Mouse (Mus musculus) stomach, embryonic 15.5 days (tissue): ENCODE measurements at regions not wholly inside any gene's neighbourhood (a gene's known extent, or its start where the extent isn't known, plus 50 kb on each side); places are given as distances from the start of the nearest gene placed in this dataset.

ENCODE experiments used
- ATAC-seq: fragments of 200-750 bp; cut with Nextera tagmentation; 2 replicates; pipeline ENCODE4 v1.8.0; 2017; ENCODE audit warnings: low read depth, moderate number of reproducible peaks, moderate TSS enrichment; ENCODE audit not compliant: insufficient read depth, low FRiP score
- H3K27ac ChIP-seq: fragments of 300-500 bp; sonication (generic); 2 replicates; pipeline ENCODE4 v1.5.1; 2015; ENCODE audit warnings: mild to moderate bottlenecking, inconsistent platforms
- H3K27me3 ChIP-seq: fragments of 300-500 bp; sonication (generic); replicated peaks from 2 replicates; pipeline ENCODE4 v1.6.1; 2015; ENCODE audit warnings: inconsistent platforms
- H3K36me3 ChIP-seq: fragments of 300-500 bp; sonication (generic); 2 replicates; pipeline ENCODE4 v1.6.1; 2015; ENCODE audit warnings: inconsistent platforms
- H3K4me1 ChIP-seq: fragments of 300-500 bp; sonication (generic); 2 replicates; pipeline ENCODE4 v1.6.1; 2015; ENCODE audit warnings: inconsistent platforms
- H3K4me2 ChIP-seq: fragments of 300-500 bp; sonication (generic); 2 replicates; pipeline ENCODE4 v1.6.1; 2015; ENCODE audit warnings: mild to moderate bottlenecking, inconsistent platforms
- H3K4me3 ChIP-seq: fragments of 300-500 bp; sonication (generic); replicated peaks from 2 replicates; pipeline ENCODE4 v1.5.1; 2015; ENCODE audit warnings: inconsistent platforms
- H3K9ac ChIP-seq: fragments of 300-500 bp; sonication (generic); 2 replicates; pipeline ENCODE4 v1.6.1; 2015; ENCODE audit warnings: inconsistent platforms
- H3K9me3 ChIP-seq: fragments of 300-500 bp; sonication (generic); 2 replicates; pipeline ENCODE4 v1.6.1; 2016; ENCODE audit warnings: inconsistent platforms
- WGBS: fragments of 180-500 bp; shearing (Covaris S2); methylation state at CpG from one replicate; pipeline ENCODE4 v1.1.7; 2015; 5-methylcytosine and 5-hydroxymethylcytosine counted together

GRCm38 (mm10) chr19:54555351-54555750 is 511.4 kb downstream of the Adra2a start:
- no peaks in the 10 kb centered on the region for H3K4me1 ChIP-seq

GRCm38 (mm10) chr19:54557984-54558383 is 514.0 kb downstream of the Adra2a start:
- H3K9ac ChIP-seq, result no peak overlapping the region
- H3K27me3 ChIP-seq, result no peaks in the 10 kb centered on the region
- no peaks in the 10 kb centered on the region for H3K36me3 ChIP-seq
- WGBS, result 90% methylated on average over 3 of the region's 3 CpGs
- ATAC-seq, result no peak
- H3K27ac ChIP-seq, result no peak overlapping the region
- no peaks in the 10 kb centered on the region for H3K9me3 ChIP-seq
- H3K4me2 ChIP-seq, result no peak overlapping the region
- no peaks in the 10 kb centered on the region for H3K4me1 ChIP-seq
- H3K4me3 ChIP-seq, result no peak overlapping the region

More at GRCm38 (mm10) chr19:54555351-54555750, 511.4 kb downstream of the Adra2a start:
- 88% methylated on average over 3 of the region's 3 CpGs for WGBS
- Histone ChIP-seq H3K4me2 (no peak overlapping the region), H3K27me3 (no peaks in the 10 kb centered on the region), H3K4me3 (no peak overlapping the region), H3K9me3 (no peaks in the 10 kb centered on the region), H3K9ac (no peak overlapping the region), H3K27ac (no peak overlapping the region), H3K36me3 (no peaks in the 10 kb centered on the region)
- no peak for ATAC-seq

GRCm38 (mm10) chr19:54583574-54583973 is 539.6 kb downstream of the Adra2a start:
- no peaks in the 10 kb centered on the region for H3K4me1 ChIP-seq
- H3K27me3 ChIP-seq, result no peaks in the 10 kb centered on the region
- WGBS, result 78% methylated on average over 2 of the region's 2 CpGs
- no peaks in the 10 kb centered on the region for H3K36me3 ChIP-seq
- ATAC-seq, result no peak
- no peaks in the 10 kb centered on the region for H3K9me3 ChIP-seq
- no peak overlapping the region for H3K4me3 ChIP-seq
- H3K4me2 ChIP-seq, result no peak overlapping the region
- H3K27ac ChIP-seq, result no peak overlapping the region
- H3K9ac ChIP-seq, result no peak overlapping the region

DNA sequence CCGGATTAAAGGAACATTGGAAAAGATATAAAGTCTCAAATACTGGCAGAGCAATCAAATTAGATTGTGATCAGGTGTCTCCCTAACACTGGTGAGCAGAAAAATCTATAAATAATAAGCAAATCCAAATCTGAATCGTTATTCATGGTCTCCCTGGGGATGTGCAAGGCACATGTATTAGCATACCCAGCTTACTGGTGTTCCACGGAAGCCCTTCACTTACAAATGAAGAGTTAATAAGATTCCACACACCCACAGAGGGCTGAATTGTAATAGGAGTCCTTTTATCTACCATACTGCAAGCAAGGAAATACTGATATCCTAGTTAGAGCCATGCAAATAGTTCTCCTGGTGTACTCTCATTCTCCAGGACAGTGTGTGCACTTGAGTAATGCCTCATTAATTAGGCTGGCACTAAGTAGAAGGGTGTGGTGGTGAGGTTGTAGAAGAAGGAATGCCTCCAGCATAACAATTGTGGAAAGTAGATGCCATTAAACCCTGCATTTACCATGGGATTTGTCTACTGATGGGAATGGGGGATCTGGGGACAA is 540.8 kb downstream of the Adra2a start:
- no peaks in the 10 kb centered on the region for H3K9me3 ChIP-seq
- 71% methylated on average over 3 of the region's 3 CpGs for WGBS
- H3K36me3 ChIP-seq, result no peaks in the 10 kb centered on the region
- H3K27ac ChIP-seq, result no peak overlapping the region
- H3K4me3 ChIP-seq, result no peak overlapping the region
- H3K9ac ChIP-seq, result no peak overlapping the region
- no peak overlapping the region for H3K4me2 ChIP-seq
- ATAC-seq, result no peak
- no peaks in the 10 kb centered on the region for H3K4me1 ChIP-seq
- H3K27me3 ChIP-seq, result no peaks in the 10 kb centered on the region

- Histone ChIP-seq H3K27ac (no peak overlapping the region), H3K4me2 (no peak overlapping the region), H3K4me3 (no peak overlapping the region), H3K9me3 (no peaks in the 10 kb centered on the region), H3K9ac (no peak overlapping the region), H3K36me3 (no peaks in the 10 kb centered on the region), H3K27me3 (no peaks in the 10 kb centered on the region), H3K4me1 (no peaks in the 10 kb centered on the region)
- ATAC-seq, result no peak; the same call in 1 of the 2 replicates
- WGBS, result 45% methylated on average over 1 of the region's 1 CpGs
Measured at GRCm38 (mm10) chr19:54585326-54585725, 541.4 kb downstream of the Adra2a start.

- no peak overlapping the region for H3K27ac ChIP-seq
- H3K4me2 ChIP-seq, result no peak overlapping the region
- H3K36me3 ChIP-seq, result no peaks in the 10 kb centered on the region
- H3K9me3 ChIP-seq, result no peaks in the 10 kb centered on the region
- H3K4me1 ChIP-seq, result no peaks in the 10 kb centered on the region
- no peak overlapping the region for H3K9ac ChIP-seq
- no peak overlapping the region for H3K4me3 ChIP-seq
- H3K27me3 ChIP-seq, result no peaks in the 10 kb centered on the region
- WGBS, result 83% methylated on average over 6 of the region's 6 CpGs
- no peak for ATAC-seq
Measured at GRCm38 (mm10) chr19:54603345-54603744, 523.7 kb downstream of the Gpam start.

- ATAC-seq, result no peak
- Histone ChIP-seq H3K4me2 (no peak overlapping the region), H3K9me3 (no peaks in the 10 kb centered on the region), H3K4me1 (no peaks in the 10 kb centered on the region), H3K36me3 (no peaks in the 10 kb centered on the region), H3K9ac (no peak overlapping the region), H3K27ac (no peak overlapping the region), H3K27me3 (no peaks in the 10 kb centered on the region), H3K4me3 (no peak overlapping the region)
- WGBS, result 70% methylated on average over 1 of the region's 1 CpGs
Measured at GRCm38 (mm10) chr19:54605346-54605745, 521.7 kb downstream of the Gpam start.

DNA sequence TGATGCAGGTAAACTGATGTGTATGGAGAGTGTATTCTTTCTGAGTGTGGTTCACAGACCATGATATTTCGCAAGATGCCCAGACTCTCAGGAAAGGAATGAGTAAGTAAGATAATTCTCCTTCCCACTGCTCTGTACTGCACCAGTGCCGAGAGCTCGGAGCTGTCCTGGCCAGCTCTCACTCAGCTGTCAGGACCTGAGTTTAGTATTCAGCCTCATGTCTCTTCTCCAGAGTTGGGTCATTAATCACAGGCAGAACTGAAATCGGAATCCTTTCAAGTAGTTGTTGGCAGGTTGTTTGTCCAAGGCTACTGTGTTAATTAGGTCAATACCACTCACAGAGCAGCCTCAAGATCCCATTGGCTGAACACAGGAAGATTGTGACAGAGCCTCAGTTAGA is 510.1 kb downstream of the Gpam start:
- no peak overlapping the region for H3K4me2 ChIP-seq
- no peaks in the 10 kb centered on the region for H3K9me3 ChIP-seq
- ATAC-seq, result no peak
- no peaks in the 10 kb centered on the region for H3K27me3 ChIP-seq
- H3K27ac ChIP-seq, result no peak overlapping the region
- H3K4me1 ChIP-seq, result no peaks in the 10 kb centered on the region
- H3K4me3 ChIP-seq, result no peak overlapping the region
- no peaks in the 10 kb centered on the region for H3K36me3 ChIP-seq
- WGBS, result 50% methylated on average over 4 of the region's 4 CpGs
- no peak overlapping the region for H3K9ac ChIP-seq
